14 mouse cellular contexts compared by ENCODE assay signal in genomic region chr11:112103252-112103651, GRCm38 (mm10).
DNase-seq lines count a peak whose midpoint lies in the region; ATAC-seq and TF ChIP-seq lines count a peak whose summit lies in the region.
"Had no signal": no experiment of that assay in that cellular context is flagged by ENCODE, and none has a peak within 500 bp of the region (broad histone marks: within the 10 kb centered on the region; RNA-seq: fewer than 3 reads in every experiment).

No protein-coding gene starts in this region.

- no peak overlapping the region for H3K4me2 ChIP-seq in kidney, postnatal 0 days (ENCODE audit: low read length)
- H3K4me2 ChIP-seq: hindbrain, embryonic 15.5 days; limb, embryonic 15.5 days; neural tube, embryonic 15.5 days had no signal

- H3K27ac ChIP-seq in kidney, postnatal 0 days: no peak overlapping the region
- no peak overlapping the region for H3K27ac ChIP-seq in thymus, adult 2 months (ENCODE audit: control insufficient read depth, insufficient read depth, low read length)
- H3K27ac ChIP-seq: hindbrain, embryonic 15.5 days; limb, embryonic 15.5 days; midbrain, embryonic 10.5 days; neural tube, embryonic 15.5 days had no signal

- H3K9me3 ChIP-seq in kidney, postnatal 0 days (replicated peaks; ENCODE audit: low read length): no peaks in the 10 kb centered on the region
- 0 out of 2 replicates have a peak, but pooled peaks cover 2% of the 10 kb centered on the region for H3K9me3 ChIP-seq in G1E (replicated peaks)
- H3K9me3 ChIP-seq: hindbrain, embryonic 15.5 days; limb, embryonic 15.5 days; midbrain, embryonic 10.5 days; neural tube, embryonic 15.5 days had no signal

- no peaks in the 10 kb centered on the region for H3K36me3 ChIP-seq in kidney, postnatal 0 days (ENCODE audit: insufficient read depth, low read length)
- no peaks in the 10 kb centered on the region for H3K36me3 ChIP-seq in G1E (replicated peaks)
- H3K36me3 ChIP-seq in thymus, adult 2 months (ENCODE audit: control insufficient read depth, insufficient read depth, low read length): no peaks in the 10 kb centered on the region
- H3K36me3 ChIP-seq: hindbrain, embryonic 15.5 days; limb, embryonic 15.5 days; midbrain, embryonic 10.5 days; neural tube, embryonic 15.5 days had no signal

- peak; percentile 77 for TF ChIP-seq CTCF in kidney, postnatal 0 days (IDR thresholded peaks at IDR 0.05; ENCODE audit: low read depth)
- TF ChIP-seq CTCF in G1E (IDR thresholded peaks at IDR 0.05; ENCODE audit: low read depth, low read length): 0 out of 2 replicates have a peak, but pooled peaks have one; percentile 13
- no peak for TF ChIP-seq CTCF in thymus, adult 2 months (IDR thresholded peaks at IDR 0.05; ENCODE audit: borderline replicate concordance, control insufficient read depth, extremely low read depth, insufficient read depth, low read length, poor library complexity)

- no peaks in the 10 kb centered on the region for H3K4me1 ChIP-seq in kidney, postnatal 0 days (replicated peaks; ENCODE audit: insufficient read depth, low read length)
- H3K4me1 ChIP-seq in G1E (ENCODE audit: insufficient read depth, low read depth, low read length): no peaks in the 10 kb centered on the region
- no peaks in the 10 kb centered on the region for H3K4me1 ChIP-seq in thymus, adult 2 months (replicated peaks; ENCODE audit: control insufficient read depth, insufficient read depth, low read length)
- H3K4me1 ChIP-seq: hindbrain, embryonic 15.5 days; midbrain, embryonic 10.5 days had no signal

- H3K4me3 ChIP-seq in kidney, postnatal 0 days (replicated peaks; ENCODE audit: low read depth, low read length): no peak overlapping the region
- no peak overlapping the region for H3K4me3 ChIP-seq in G1E (ENCODE audit: low read depth, low read length)
- H3K4me3 ChIP-seq in thymus, adult 2 months (ENCODE audit: control insufficient read depth, insufficient read depth, low read length): no peak overlapping the region
- H3K4me3 ChIP-seq: hindbrain, embryonic 15.5 days; limb, embryonic 15.5 days; midbrain, embryonic 10.5 days; neural tube, embryonic 15.5 days had no signal

- no peaks in the 10 kb centered on the region for H3K27me3 ChIP-seq in kidney, postnatal 0 days (ENCODE audit: insufficient read depth, low read length)
- H3K27me3 ChIP-seq in G1E (ENCODE audit: insufficient read depth, low read length): no peaks in the 10 kb centered on the region
- no peaks in the 10 kb centered on the region for H3K27me3 ChIP-seq in thymus, adult 2 months (ENCODE audit: control insufficient read depth, insufficient read depth, low read length)
- H3K27me3 ChIP-seq: hindbrain, embryonic 15.5 days; limb, embryonic 15.5 days; neural tube, embryonic 15.5 days had no signal

- peak; percentile 1 for DNase-seq in adrenal gland, postnatal 10 days
- no peak for DNase-seq in adrenal gland, postnatal 14 days
- DNase-seq in kidney, postnatal 0 days (ENCODE audit: low spot score): peak; percentile 44
- no peak for DNase-seq in kidney, postnatal 25 days
- peak; percentile 2 for DNase-seq in G1E (ENCODE audit: low spot score)
- no peak for DNase-seq in urinary bladder, adult 18-20 months (ENCODE audit: low spot score in 2 of 2)
- DNase-seq in thymus, adult 2 months: no peak
- DNase-seq: adrenal gland, adult 2 months; cerebellum, adult 8-10 months had no signal

- WGBS in kidney, postnatal 0 days: 64% methylated on average over 2 of the region's 2 CpGs
- WGBS in thymus, adult 2 months: 41% methylated on average over 2 of the region's 2 CpGs

- TF ChIP-seq POLR2A in thymus, adult 2 months (IDR thresholded peaks at IDR 0.05; ENCODE audit: control insufficient read depth, extremely low read depth, insufficient read depth, low read length, poor library complexity): no peak

- no peak for ATAC-seq in kidney, postnatal 0 days (replicated peaks; ENCODE audit: low FRiP score, low read depth)
- ATAC-seq in G1E (ENCODE audit: extremely low read depth, insufficient number of reproducible peaks, low FRiP score, poor library complexity, severe bottlenecking): no peak
- peak; percentile 59 for ATAC-seq in granulocyte monocyte progenitor cell, adult 5-6 weeks (replicated peaks; ENCODE audit: poor library complexity, severe bottlenecking)

- no peak overlapping the region for H3K9ac ChIP-seq in kidney, postnatal 0 days (ENCODE audit: low read depth, low read length)
- H3K9ac ChIP-seq: hindbrain, embryonic 15.5 days; limb, embryonic 15.5 days; neural tube, embryonic 15.5 days had no signal

Comparison
In these comparisons a context has a peak if more than half of its experiments do, and no peak if none do; other contexts are left out.
1. DNase-seq: peak in adrenal gland, postnatal 10 days (single experiment), kidney, postnatal 0 days (single experiment) and G1E (single experiment); none in adrenal gland, postnatal 14 days (single experiment), kidney, postnatal 25 days (0 of 2), urinary bladder, adult 18-20 months (0 of 2) and thymus, adult 2 months (single experiment).